Mouse (Mus musculus) hindlimb bud, embryonic 11.5 days (tissue): ENCODE measurements at regions not wholly inside any gene's neighbourhood (a gene's known extent, or its start where the extent isn't known, plus 50 kb on each side); places are given as distances from the start of the nearest gene placed in this dataset.

Experiments
- DNase-seq: peaks from one replicate; pipeline ENCODE4 v3.0.0-alpha.2; 2012; ENCODE audit warnings: low read depth, low spot score; ENCODE audit errors: extremely low spot score

- DNase-seq = no peak
Observed at GRCm38 (mm10) chr6:98872334-98872733, 529.8 kb upstream of the Gm765 start.

GRCm38 (mm10) chr6:98869772-98870171 is 527.2 kb upstream of the Gm765 start:
- DNase-seq = no peak

- no peak for DNase-seq
Observed at GRCm38 (mm10) chr6:98864306-98864705, 521.8 kb upstream of the Gm765 start.

DNA sequence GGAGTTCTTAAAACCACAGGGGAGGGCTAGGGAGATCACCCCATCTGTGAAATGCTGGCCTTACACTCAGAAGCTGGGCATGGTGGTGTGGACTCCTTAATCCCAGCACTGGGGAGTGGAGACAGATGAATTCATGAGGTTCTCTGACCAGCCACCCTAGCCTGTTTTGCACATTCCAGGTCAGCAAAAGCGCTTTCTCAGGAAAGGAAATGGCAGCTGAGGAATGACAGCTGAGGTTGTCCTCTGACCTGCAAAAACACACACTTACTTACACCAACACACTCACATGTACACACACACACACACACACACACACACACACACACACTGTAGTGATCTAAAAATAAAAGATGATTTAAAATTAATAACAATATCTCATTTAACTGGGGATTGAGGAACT is 513.4 kb upstream of the Gm765 start:
- no peak for DNase-seq

- no peak for DNase-seq
Observed at GRCm38 (mm10) chr6:98850906-98851305, 508.4 kb upstream of the Gm765 start.

- no peak for DNase-seq
Observed at GRCm38 (mm10) chr6:98848835-98849234, 506.3 kb upstream of the Gm765 start.

DNA sequence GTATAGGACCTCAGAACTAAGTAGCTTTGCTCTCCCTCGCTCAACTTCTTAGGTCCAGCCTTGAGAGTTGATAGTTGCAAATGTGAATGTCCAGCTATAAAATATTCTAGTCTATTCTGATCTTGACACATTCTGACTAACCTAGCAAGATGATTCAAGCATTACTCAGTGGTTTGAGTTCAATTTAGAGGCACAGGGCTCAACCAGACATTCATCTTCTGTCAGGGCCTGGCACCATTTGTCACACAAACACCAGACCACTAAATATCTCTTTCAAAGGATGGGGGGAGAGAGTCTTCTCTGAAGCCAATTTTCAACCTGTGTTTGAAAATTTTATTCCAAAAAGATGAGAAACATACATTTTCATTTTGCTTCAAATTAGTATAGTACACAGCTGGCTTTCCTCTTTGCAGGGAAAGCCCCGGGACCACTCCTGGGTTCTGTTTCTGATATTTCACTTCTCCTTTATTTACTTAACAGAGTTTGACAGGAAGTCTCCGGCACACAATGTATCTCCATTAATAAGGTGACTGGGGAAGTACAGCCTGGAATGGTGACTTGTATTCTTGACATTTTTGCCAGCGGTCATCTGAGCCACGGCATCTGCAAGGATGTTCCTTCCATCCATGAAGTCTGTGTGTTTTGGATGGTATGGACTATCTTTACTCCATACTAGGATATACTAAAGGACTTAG is 503.6 kb upstream of the Gm765 start:
- no peak for DNase-seq

- no peak for DNase-seq
Observed at GRCm38 (mm10) chr6:98843598-98843997, 501.0 kb upstream of the Gm765 start.

GRCm38 (mm10) chr6:98842924-98843323 is 500.4 kb upstream of the Gm765 start:
- no peak for DNase-seq

- no peak for DNase-seq
Observed at GRCm38 (mm10) chr6:98833922-98834321, 491.4 kb upstream of the Gm765 start.

GRCm38 (mm10) chr6:98830191-98830590 is 487.6 kb upstream of the Gm765 start:
- DNase-seq = no peak

DNA sequence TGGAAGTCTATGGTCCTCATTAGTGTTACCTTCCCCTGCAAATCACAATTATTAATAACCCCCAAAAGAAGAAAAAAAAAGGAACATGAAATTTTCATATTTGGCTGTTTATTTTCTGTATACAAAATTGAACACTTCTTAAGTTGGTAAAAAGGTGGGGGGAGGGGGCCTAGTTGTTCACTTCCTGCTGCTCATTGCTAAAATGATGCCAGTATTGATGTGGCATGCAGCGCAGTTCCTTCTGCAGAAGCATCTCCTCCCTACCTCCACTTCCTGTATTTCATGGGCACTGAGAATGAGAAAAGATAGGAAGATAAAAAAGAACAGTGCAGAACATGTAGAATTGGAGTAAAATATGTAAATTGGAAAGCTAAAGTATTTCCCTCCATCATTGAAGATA is 465.5 kb upstream of the Gm765 start:
- DNase-seq = no peak

- no peak for DNase-seq
Observed at GRCm38 (mm10) chr6:98803384-98803949, 460.9 kb upstream of the Gm765 start.

DNA sequence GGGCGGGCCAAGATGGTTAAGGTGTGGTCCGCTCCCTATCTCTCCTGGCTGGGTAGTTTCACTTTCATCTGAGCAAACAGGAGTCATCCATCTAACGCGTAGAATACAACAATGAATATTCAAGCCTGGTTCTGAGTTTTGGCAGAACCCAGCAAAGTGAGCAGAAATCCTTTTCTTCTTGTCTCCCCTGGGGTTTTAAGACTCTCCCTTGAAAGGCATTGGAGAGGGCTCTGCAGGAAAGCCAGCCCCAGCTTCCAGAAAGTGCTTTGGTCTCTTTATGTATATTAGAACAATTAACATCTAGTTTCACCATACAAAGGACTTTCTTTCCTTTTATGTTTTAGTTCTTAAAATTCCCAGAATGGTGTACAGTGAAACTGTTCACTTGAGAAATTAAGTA is 458.5 kb upstream of the Gm765 start:
- DNase-seq = no peak

GRCm38 (mm10) chr6:98800040-98800439 is 457.5 kb upstream of the Gm765 start:
- no peak for DNase-seq

DNA sequence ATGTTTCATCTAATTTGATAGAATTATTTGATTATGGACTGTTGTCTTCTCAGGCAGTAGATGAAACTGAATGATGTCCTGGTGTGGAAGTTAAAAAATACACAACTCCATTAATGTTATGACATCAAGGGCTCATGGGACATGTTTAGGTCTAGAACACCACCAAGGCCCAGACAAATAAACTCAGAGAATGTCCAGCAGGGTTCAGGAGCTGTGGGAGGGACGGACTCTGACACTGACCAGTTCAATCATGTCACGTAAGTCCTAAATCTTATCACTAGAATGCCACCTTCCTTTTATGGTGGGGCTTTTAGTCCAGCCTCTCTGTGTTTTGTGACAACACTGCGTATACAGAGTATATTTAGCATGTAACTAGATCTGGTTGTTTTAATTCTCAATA is 455.2 kb upstream of the Gm765 start:
- DNase-seq = no peak

DNA sequence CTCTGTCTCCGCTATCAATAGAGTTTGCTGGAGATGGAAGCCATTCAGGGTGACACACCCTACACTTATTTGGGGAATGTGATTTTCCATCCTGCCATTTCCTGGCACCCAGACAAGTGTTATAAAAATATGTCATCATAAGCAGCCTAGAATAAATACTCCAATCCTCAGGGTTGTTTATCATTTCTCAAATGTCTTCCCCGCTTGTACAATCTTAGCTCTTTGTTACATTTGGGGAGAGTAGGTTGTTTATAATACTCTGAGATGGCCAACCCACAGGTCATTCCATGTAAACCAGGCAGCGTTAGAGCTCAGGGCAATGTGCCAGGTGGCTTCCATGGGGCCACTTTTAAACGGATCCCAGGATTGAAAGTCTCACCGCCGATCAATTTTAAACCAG is 454.8 kb upstream of the Gm765 start:
- DNase-seq = no peak

DNA sequence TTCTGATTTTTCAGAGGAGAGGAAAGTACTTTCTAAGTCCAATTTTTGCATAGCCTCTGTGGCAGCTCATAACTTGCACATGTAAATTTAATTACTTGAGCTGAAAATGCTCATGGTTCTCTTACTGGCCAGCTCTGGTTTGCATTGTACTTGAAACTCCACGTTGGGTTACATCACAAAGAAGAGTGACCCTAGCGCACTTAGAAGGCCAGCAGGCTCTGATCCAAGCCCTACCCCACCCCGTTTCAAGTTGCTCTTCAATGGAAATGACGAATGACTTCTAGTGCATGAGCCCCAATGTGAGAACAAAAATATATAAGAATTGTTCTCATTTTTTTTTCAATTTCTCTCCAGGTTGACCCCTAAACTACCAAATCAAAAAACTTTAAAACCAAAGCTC is 454.1 kb upstream of the Gm765 start:
- no peak for DNase-seq

DNA sequence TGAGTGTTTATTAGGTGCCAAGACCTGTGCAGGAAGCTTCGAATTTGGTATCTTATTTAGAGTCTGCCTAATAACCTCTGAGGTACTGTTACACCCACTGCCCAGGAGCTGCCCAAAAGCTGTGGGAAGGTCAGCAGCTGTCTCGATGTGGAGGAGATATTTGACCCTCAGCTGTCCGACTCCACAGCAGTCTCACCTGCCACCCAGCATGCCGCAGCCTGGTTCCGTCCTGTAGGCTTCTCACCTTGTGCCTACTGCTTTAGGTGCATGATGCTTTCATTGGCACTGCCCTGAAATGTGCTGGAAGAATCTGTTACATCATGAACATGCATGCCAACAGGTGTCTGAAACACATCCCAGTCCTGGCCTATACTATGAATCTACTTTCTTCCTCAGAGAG is 444.9 kb upstream of the Gm765 start:
- DNase-seq = no peak

- no peak for DNase-seq
Observed at GRCm38 (mm10) chr6:98782074-98782473, 439.5 kb upstream of the Gm765 start.

- DNase-seq = no peak
Observed at GRCm38 (mm10) chr6:98775780-98776179, 433.2 kb upstream of the Gm765 start.

GRCm38 (mm10) chr6:98769999-98770398 is 427.4 kb upstream of the Gm765 start:
- DNase-seq = no peak

DNA sequence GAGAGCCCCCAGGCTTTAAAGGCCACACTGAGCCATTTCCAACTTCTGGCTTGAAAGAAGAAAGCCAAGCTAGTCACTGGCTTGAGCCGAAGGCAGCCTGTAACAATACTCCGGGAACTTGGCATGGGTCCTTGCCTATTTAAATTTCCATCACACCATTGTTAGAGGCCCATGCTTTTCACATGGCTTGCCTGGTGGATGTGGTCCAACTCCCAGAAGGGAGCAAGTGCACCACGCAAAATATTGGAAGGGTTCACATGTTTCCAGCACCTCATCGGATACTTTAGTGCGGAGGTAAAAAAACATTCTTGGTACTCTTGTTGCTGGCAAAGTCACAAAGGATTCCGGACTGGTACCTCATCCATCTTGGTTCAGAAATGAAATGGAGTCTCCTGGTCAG is 426.8 kb upstream of the Gm765 start:
- no peak for DNase-seq
